Mouse (Mus musculus) embryonic fibroblast, embryonic 13.5 days (primary cell): ENCODE data around the gene Casp3.

Experiments
- CTCF ChIP-seq: IDR thresholded peaks from 2 replicates; pipeline ENCODE4 v1.5.1; 2011; ENCODE audit warnings: mild to moderate bottlenecking, control low read depth, low read length, moderate library complexity, borderline replicate concordance; ENCODE audit not compliant: insufficient read depth
- POLR2A ChIP-seq: IDR thresholded peaks from 2 replicates; pipeline ENCODE4 v1.6.1; 2011; ENCODE audit warnings: low read depth, mild to moderate bottlenecking, control low read depth, low read length, moderate library complexity

DNA sequence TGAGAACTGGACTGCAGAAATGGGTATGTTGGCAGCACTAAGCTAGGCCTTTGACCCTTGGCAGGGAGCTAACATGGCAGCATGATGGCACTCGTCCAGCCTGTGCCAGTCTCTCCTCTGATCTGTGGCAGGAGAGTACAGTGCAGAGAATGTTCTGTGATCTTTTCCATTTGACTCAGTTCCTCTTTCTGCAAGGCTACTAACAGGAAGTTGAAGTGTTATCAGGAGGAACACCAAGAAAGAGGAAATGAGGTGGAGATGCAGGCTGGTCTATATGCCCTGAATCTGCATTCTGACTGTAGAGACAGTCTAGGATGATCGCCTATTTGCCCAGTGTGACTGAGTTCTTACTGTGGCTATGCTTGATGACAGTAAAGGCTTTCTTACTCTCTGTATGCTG is 21.5 kb upstream of the Casp3 start:
- no peak for TF ChIP-seq CTCF
- no peak for TF ChIP-seq POLR2A
